Mouse (Mus musculus) left cerebral cortex, adult 2 months (tissue): ENCODE measurements at regions not wholly inside any gene's neighbourhood (a gene's known extent, or its start where the extent isn't known, plus 50 kb on each side); places are given as distances from the start of the nearest gene placed in this dataset.

Source experiments
- DNase-seq, 2 experiments: peaks; one replicate each; pipeline ENCODE4 v3.0.0; 2021 to 2022; ENCODE audit warnings: low spot score in 2 of 2, mixed read lengths in 1 of 2; ENCODE audit errors: extremely low spot score in 1 of 2
- H3K27ac ChIP-seq: fragments of 200-600 bp; 2 replicates; pipeline ENCODE4 v1.8.1; 2022
- H3K4me3 ChIP-seq: fragments of 200-600 bp; 2 replicates; pipeline ENCODE4 v1.8.1; 2022
- CTCF ChIP-seq: fragments of 200-600 bp; IDR thresholded peaks from 2 replicates; pipeline ENCODE4 v1.8.1; 2022; ENCODE audit warnings: antibody characterized with exemption, mild to moderate bottlenecking, moderate library complexity
- intact Hi-C: fragments of 180-260 bp; cut with DNase I; formaldehyde crosslinking; loops from one replicate; pipeline ENCODE4 v1.15.1; 2025

DNA sequence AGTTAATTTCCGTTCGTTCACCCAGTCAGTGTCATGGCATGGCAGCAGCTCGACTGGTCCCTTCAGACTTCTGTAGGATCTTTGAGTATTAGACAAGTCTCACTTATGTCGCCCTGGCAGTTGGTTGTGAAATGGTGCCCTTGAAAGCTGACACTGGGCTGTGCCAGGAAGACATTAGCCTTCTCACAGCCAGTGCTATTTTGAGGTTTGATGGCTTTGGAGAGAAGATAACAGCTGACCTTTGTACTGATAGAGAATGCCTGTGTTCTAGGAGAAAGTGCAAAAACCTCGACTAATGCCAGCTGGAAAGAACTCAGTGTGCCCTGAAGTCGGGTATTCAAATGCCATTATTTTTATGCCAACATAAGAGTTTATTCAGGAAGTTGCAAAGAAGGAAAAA, 207.3 kb downstream of the Plpp3 start:
- DNase-seq: no peak
- no peak for TF ChIP-seq CTCF
- H3K4me3 ChIP-seq: no peak overlapping the region
- H3K27ac ChIP-seq: no peak overlapping the region
- intact Hi-C loops: no loop called here

DNA sequence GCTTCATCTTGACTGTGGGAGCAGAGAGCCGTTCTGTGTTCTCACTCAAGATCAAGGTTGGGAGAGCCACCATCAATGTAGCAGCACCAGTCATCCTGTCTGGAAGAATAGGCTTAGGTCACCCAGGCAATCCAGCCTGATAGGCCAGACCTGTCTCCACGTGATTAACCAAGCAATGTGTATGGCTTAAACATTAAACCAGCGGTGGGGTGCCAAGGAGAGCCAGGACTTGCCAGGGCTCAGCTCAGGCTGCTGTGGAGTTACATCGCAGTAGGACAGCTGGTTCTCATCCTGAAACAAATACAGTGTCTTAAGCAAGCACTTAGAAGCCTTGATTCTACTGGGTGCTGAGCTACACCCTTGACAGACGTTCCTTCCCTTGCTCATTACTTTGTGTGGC, 207.9 kb downstream of the Plpp3 start:
- no peak for DNase-seq

GRCm38 (mm10) chr4:105376591-105376990, 219.4 kb downstream of the Plpp3 start:
- intact Hi-C loops: no loop called here
- DNase-seq: no peak
- no peak overlapping the region for H3K27ac ChIP-seq
- TF ChIP-seq CTCF: no peak
- no peak overlapping the region for H3K4me3 ChIP-seq

More for the DNA sequence above, 207.9 kb downstream of the Plpp3 start:
- H3K27ac ChIP-seq: no peak overlapping the region
- intact Hi-C loops: no loop called here
- H3K4me3 ChIP-seq: no peak overlapping the region
- TF ChIP-seq CTCF: no peak

DNA sequence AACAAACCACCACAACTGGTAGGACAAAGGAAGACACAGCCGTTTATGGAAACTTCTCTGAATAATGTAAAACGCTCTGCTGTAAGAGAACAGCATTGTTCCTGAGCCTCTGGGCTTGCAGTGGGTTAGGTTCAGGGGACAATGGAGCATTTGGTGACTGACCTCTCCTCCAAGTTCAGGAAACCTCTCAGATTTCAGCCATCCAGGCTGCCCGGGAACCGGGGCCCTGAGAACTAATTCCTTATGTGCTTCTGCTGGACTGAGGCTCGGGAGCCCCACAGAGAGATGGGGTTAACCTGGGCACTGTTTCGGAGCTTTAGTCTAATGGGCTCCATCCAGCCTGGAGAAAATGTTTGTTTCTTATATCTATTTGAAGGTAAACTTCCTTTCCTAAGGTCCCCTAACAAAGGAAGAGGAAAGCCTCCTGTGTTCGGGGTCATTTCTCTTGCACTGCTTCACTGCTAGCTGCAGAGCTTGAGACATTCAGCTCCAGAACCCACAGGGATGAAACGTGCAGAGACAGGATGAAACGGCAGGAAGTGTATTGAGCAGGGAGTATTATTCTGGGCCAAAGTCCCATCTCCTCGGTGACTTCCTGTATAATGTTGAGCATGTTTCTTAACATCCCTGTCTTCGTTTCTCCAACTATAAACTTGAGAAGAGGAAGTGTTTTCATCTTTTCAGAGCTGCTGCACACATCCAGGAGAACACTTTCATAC, 220.5 kb downstream of the Plpp3 start:
- intact Hi-C loops: no loop called here
- DNase-seq: no peak
- H3K27ac ChIP-seq: no peak overlapping the region
- TF ChIP-seq CTCF: no peak
- H3K4me3 ChIP-seq: no peak overlapping the region

DNA sequence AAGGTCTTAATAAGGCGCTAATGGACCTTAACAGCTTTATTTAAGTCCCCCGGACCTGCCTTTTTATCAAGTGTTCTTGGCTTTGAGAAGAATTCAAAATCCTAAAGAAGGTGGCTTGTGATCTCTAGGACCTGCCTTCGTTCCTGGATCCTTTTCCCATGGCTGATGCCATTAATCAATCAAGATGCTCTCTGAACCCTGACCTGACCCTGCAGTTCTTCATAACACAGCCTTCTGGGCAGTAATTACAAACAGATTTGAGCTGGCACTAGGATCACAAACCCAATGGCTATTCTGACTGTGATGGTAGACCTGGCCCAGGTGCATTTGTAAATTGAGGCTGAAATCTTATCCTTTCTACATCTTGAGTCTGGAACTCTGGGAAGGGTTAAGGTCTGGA, 227.7 kb downstream of the Plpp3 start:
- H3K27ac ChIP-seq: no peak overlapping the region
- no peak for DNase-seq
- H3K4me3 ChIP-seq: no peak overlapping the region
- TF ChIP-seq CTCF: no peak
- intact Hi-C loops: no loop called here

GRCm38 (mm10) chr4:105385481-105385880, 228.3 kb downstream of the Plpp3 start:
- no peak for TF ChIP-seq CTCF
- Histone ChIP-seq H3K27ac (no peak overlapping the region), H3K4me3 (no peak overlapping the region)
- intact Hi-C loops: no loop called here
- DNase-seq: no peak

- Histone ChIP-seq H3K27ac (no peak overlapping the region), H3K4me3 (no peak overlapping the region)
- no peak for DNase-seq
- TF ChIP-seq CTCF: no peak
- intact Hi-C loops: no loop called here
Observed at GRCm38 (mm10) chr4:105390378-105390777, 233.2 kb downstream of the Plpp3 start.

DNA sequence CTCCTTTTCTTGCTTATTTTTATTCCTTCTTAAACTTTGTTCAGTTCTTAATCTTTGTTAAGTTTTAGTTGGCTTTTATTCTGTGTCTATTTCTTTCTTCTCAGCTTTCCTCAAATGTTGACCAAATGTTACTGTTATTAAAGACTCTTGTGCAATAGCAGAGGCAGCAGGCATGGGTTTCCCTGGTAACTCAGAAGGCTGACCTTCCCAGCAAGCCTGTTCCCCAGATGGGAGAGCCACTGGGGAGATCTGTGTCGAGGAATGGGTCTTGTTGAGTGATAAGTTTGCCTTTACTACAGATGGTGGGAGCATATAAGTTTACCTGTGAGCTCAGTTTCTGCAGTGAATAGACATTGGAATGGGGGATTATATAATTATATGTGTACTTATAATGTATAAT, 237.2 kb downstream of the Plpp3 start:
- H3K4me3 ChIP-seq: no peak overlapping the region
- TF ChIP-seq CTCF: no peak
- intact Hi-C loops: no loop called here
- H3K27ac ChIP-seq: no peak overlapping the region
- DNase-seq: no peak

- intact Hi-C loops: no loop called here
- Histone ChIP-seq H3K4me3 (no peak overlapping the region), H3K27ac (no peak overlapping the region)
- TF ChIP-seq CTCF: no peak
- no peak for DNase-seq
Observed at GRCm38 (mm10) chr4:105397451-105397850, 240.3 kb downstream of the Plpp3 start.

- no peak for DNase-seq
- no peak overlapping the region for H3K27ac ChIP-seq
- intact Hi-C loops: no loop called here
- no peak for TF ChIP-seq CTCF
- H3K4me3 ChIP-seq: no peak overlapping the region
Observed at GRCm38 (mm10) chr4:105402021-105402420, 244.9 kb downstream of the Plpp3 start.

DNA sequence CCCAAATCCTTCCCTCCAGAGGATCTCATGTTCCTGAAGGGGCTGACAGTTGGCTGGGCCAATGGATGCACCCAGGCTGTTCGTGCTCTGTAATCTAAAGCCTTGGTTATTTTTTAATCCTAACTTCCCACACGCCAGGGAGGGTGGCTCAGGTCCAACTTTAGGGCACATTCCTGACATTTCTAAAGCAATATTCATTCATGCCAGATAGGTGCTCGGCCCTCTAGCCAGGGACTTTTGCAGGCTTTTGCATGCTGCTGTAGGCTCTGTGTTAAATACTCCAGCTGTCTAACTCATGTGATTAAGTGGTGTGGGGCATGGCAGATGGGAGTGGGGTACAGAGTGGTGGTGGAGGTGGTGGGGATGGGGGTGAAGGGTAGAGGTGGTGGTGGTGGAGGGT, 246.0 kb downstream of the Plpp3 start:
- TF ChIP-seq CTCF: no peak
- intact Hi-C loops: no loop called here
- DNase-seq: no peak
- no peak overlapping the region for H3K27ac ChIP-seq
- H3K4me3 ChIP-seq: no peak overlapping the region

DNA sequence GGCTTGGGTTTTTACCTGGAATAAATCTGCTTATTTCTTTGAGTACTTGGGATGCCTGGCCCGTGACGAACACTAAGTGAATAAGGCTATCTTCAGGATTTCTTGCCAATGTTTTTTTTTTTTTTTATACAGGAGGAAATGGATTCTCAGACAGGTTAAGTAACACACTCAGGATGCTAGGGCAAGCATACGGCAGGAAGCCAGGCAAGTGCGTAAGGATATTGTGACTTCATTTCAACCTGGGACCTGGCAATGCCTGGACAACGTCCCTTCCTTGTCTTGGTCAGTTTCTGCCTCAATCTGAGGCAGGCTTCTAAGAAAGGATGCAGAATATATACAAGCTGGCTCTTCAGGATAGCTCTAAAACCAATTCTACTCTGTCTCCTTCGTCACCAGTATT, 246.5 kb downstream of the Plpp3 start:
- intact Hi-C loops: no loop called here
- Histone ChIP-seq H3K4me3 (no peak overlapping the region), H3K27ac (no peak overlapping the region)
- DNase-seq: no peak
- no peak for TF ChIP-seq CTCF

DNA sequence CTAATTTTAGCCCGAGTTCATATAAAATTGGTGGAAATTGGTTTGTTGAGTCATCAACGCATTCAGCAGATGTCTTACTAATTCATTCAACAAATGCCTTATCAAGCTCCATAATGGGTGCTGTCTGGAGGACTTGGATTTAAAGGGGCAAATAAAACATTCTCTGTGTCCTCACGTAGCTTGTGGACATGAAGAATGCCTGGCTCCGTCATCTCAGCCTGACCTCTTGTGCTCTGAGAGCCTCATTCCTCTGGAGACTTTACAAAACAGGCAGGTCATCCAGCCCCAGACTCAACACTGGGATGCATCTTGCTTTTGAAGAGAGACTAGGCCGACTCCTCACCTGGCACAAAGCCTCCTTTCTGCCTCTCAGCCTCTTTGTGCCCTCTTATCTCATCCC, 248.6 kb downstream of the Plpp3 start:
- Histone ChIP-seq H3K4me3 (no peak overlapping the region), H3K27ac (no peak overlapping the region)
- no peak for DNase-seq
- intact Hi-C loops: no loop called here
- no peak for TF ChIP-seq CTCF
